Mouse (Mus musculus): ENCODE results near the gene Ccdc8.

DNA sequence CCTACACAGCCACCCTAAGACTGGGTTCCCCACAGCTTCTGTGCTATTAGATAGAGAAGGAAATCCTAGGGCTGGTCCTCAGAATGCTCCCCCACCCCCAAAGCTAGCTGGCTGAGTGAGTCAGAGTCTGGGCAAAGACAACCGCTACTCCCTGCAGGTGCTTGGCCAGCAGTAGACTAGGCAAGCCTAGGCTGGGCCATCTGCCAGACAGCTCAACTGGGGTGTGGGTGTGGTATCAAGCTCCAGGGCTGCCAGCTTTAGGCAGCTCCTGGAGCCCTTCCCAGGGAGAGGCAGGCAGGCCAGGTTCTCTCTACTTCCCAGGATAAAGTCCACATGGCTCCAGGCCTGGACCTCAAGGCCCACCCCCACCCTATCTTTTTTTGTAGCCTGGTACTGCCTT lies 24.5 kb downstream of the Ccdc8 start:
- TF ChIP-seq CTCF (conservative IDR thresholded peaks at IDR 0.05; ENCODE audit: insufficient read depth, insufficient read length, low read depth, low read length) (no peak), POLR2A (IDR thresholded peaks at IDR 0.05; ENCODE audit: low read depth, low read length) (no peak)
